Mouse (Mus musculus): ENCODE measurements around the gene Etv5. TPM values are rescaled to one million over a fixed set of nuclear protein-coding genes. Genes with fewer than 3 reads are reported as not detected.

Gene Etv5
- total and polyA plus RNA-seq, 3 experiments, result 2.6 to 4.5 (median 3.5) TPM

DNA sequence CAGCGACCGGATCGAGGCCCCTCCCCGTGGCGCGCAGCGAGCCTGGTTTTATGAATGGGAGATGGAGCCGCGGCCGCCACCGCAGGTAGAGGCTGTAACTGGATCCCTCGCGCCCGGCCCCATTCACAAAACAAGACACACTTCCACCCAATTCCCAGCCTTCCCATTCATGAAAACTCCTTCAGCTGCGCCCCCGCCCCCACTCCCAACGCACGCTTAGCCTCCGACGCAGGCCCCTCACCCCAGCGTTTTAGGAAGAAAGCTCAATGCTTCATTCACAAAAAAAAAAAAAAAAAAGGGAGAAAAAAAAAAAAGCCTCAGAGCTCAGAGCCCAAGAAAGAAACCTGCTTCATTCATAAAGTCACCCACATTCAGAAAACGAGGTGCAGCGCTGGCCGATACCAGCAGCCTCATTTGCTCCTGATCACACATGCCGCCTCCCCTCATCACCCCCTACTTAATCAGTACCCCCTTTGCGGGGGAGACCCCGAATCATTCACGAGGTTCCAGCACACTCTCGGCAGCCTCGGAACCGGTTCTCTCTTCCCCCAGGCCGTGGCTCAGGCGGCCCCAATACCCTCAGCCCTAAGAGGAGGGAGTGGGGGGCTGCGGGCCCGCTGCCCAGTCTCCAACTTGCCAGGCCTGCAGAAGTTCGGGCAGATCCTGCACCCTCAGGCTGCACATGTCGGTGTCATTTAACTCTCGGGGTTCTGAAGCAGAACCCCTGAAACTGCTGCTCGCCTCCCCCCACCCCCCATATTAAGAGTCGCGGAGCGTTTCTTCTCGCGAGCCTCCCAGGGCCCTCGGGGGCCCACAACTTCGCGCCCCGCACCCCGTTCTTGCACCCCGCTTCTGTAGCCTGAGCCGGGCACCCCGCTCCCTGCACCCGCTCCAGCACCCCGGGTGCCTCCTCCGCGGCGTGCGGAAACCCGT is 812 bp downstream of the Etv5 start:
- H3K4me3 ChIP-seq (replicated peaks in 1 of 3; ENCODE audit: low read depth in 2 of 3, low read length in 2 of 3, poor library complexity in 1 of 3), result peak overlapping the region; percentile 53 to 81 (median 66)
- H3K79me2 ChIP-seq (replicated peaks; ENCODE audit: control insufficient read depth, extremely low read depth, insufficient read depth, poor library complexity, severe bottlenecking), result no peaks in the 10 kb centered on the region
- peak overlapping the region; percentile 64 for H3K4me2 ChIP-seq (ENCODE audit: insufficient read depth, low read depth, poor library complexity, severe bottlenecking)
- DNase-seq (ENCODE audit: extremely low read depth), result peak; percentile 61
- no peak overlapping the region for H3K27ac ChIP-seq (ENCODE audit: insufficient read depth, low read depth)
- H3K9me3 ChIP-seq (replicated peaks; ENCODE audit: low read length), result no peaks in the 10 kb centered on the region
- peak overlapping the region; percentile 78 for H3K9ac ChIP-seq (ENCODE audit: insufficient read depth, low read depth)
- H3K36me3 ChIP-seq (replicated peaks in 1 of 2; ENCODE audit: control insufficient read depth in 1 of 2, insufficient read depth in 1 of 2, low read length in 1 of 2), result no peaks in the 10 kb centered on the region
- in situ Hi-C loops (cut with MboI; ENCODE audit: low pct_ligation_motif_present, low pct_unique_long_range_greater_than_20kb, low sequenced_read_pairs), result no loop called here
- peaks cover 4 to 28% of the 10 kb centered on the region in 2 experiments; a peak in 2 of 4 replicates for H3K4me1 ChIP-seq (ENCODE audit: control insufficient read depth in 1 of 2, insufficient read depth in 2 of 2)
- H3K27me3 ChIP-seq (replicated peaks), result peaks cover 34% of the 10 kb centered on the region
- TF ChIP-seq CHD1 (IDR thresholded peaks at IDR 0.05; ENCODE audit: low read depth, low read length) (no peak), CHD2 (IDR thresholded peaks at IDR 0.05; ENCODE audit: low read length) (peak; percentile 53), E2F4 (IDR thresholded peaks at IDR 0.05; ENCODE audit: insufficient replicate concordance, low read depth, low read length) (no peak), KAT2A (IDR thresholded peaks at IDR 0.05; ENCODE audit: insufficient replicate concordance, low read length) (no peak), ZC3H11A (IDR thresholded peaks at IDR 0.05; ENCODE audit: low read depth, low read length) (peak; percentile 58), GABPA (IDR thresholded peaks at IDR 0.05; ENCODE audit: insufficient replicate concordance, low read depth, low read length) (no peak), MEF2A (IDR thresholded peaks at IDR 0.05; ENCODE audit: borderline replicate concordance, low read depth, low read length) (0 out of 2 replicates have a peak, but pooled peaks have one; percentile 34), MAZ (IDR thresholded peaks at IDR 0.05; ENCODE audit: low read depth, low read length) (no peak), IRF4 (IDR thresholded peaks at IDR 0.05; ENCODE audit: low read depth, low read length) (peak; percentile 43; the same call in 1 of the 2 replicates), ZNF384 (IDR thresholded peaks at IDR 0.05; ENCODE audit: low read depth, low read length) (peak; percentile 96), RCOR1 (conservative IDR thresholded peaks at IDR 0.05; ENCODE audit: low read depth, low read length) (no peak), POLR2A (IDR thresholded peaks at IDR 0.05; ENCODE audit: low read depth, low read length) (no peak), MXI1 (IDR thresholded peaks at IDR 0.05; ENCODE audit: low read depth, low read length) (peak; percentile 12; the same call in 1 of the 2 replicates), UBTF (IDR thresholded peaks at IDR 0.05; ENCODE audit: low read depth, low read length) (0 out of 2 replicates have a peak, but pooled peaks have one; percentile 65), CTCF (conservative IDR thresholded peaks at IDR 0.05 in 1 of 2, IDR thresholded peaks at IDR 0.05 in 1 of 2; ENCODE audit: low read depth in 2 of 2, low read length in 2 of 2) (no peak), JUN (IDR thresholded peaks at IDR 0.05; ENCODE audit: insufficient read depth, low read depth, low read length) (no peak)
- dilution Hi-C loops (cut with MboI; ENCODE audit: extremely low pct_ligation_motif_present, extremely low pct_unique_long_range_greater_than_20kb, low sequenced_read_pairs), result no loop called here

- H3K4me2 ChIP-seq (ENCODE audit: insufficient read depth, low read depth, poor library complexity, severe bottlenecking), result peak overlapping the region; percentile 53
- in situ Hi-C loops (cut with MboI; ENCODE audit: low pct_ligation_motif_present, low pct_unique_long_range_greater_than_20kb, low sequenced_read_pairs), result no loop called here
- peak; percentile 80 for DNase-seq (ENCODE audit: extremely low read depth)
Observed at GRCm38 (mm10) chr16:22436106-22436505, 3.4 kb downstream of the Etv5 start.

More at GRCm38 (mm10) chr16:22436106-22436505, 3.4 kb downstream of the Etv5 start:
- H3K9me3 ChIP-seq (replicated peaks; ENCODE audit: low read length), result no peaks in the 10 kb centered on the region
- no peak overlapping the region for H3K9ac ChIP-seq (ENCODE audit: insufficient read depth, low read depth)
- H3K36me3 ChIP-seq (replicated peaks in 1 of 2; ENCODE audit: control insufficient read depth in 1 of 2, insufficient read depth in 1 of 2, low read length in 1 of 2), result no peaks in the 10 kb centered on the region
- TF ChIP-seq ETS1 (conservative IDR thresholded peaks at IDR 0.05; ENCODE audit: low read depth, low read length) (peak; percentile 65), CHD1 (IDR thresholded peaks at IDR 0.05; ENCODE audit: low read depth, low read length) (no peak), BHLHE40 (IDR thresholded peaks at IDR 0.05; ENCODE audit: low read depth, low read length) (peak; percentile 89), IRF4 (IDR thresholded peaks at IDR 0.05; ENCODE audit: low read depth, low read length) (peak; percentile 38; the same call in 1 of the 2 replicates), TCF12 (IDR thresholded peaks at IDR 0.05; ENCODE audit: low read depth, low read length) (0 out of 2 replicates have a peak, but pooled peaks have one; percentile 21), MEF2A (IDR thresholded peaks at IDR 0.05; ENCODE audit: borderline replicate concordance, low read depth, low read length) (no peak), ZNF384 (IDR thresholded peaks at IDR 0.05; ENCODE audit: low read depth, low read length) (peak; percentile 99), EP300 (IDR thresholded peaks at IDR 0.05; ENCODE audit: low read length) (peak; percentile 61)
- dilution Hi-C loops (cut with MboI; ENCODE audit: extremely low pct_ligation_motif_present, extremely low pct_unique_long_range_greater_than_20kb, low sequenced_read_pairs), result no loop called here
- H3K79me2 ChIP-seq (replicated peaks; ENCODE audit: control insufficient read depth, extremely low read depth, insufficient read depth, poor library complexity, severe bottlenecking), result no peaks in the 10 kb centered on the region
- H3K4me3 ChIP-seq (replicated peaks in 1 of 3; ENCODE audit: low read depth in 2 of 3, low read length in 2 of 3, poor library complexity in 1 of 3), result no peak overlapping the region
- H3K27me3 ChIP-seq (replicated peaks), result peaks cover 28% of the 10 kb centered on the region
- no peak overlapping the region for H3K27ac ChIP-seq (ENCODE audit: insufficient read depth, low read depth)
- peaks cover 4 to 31% of the 10 kb centered on the region in 2 experiments; a peak in 2 of 4 replicates for H3K4me1 ChIP-seq (ENCODE audit: control insufficient read depth in 1 of 2, insufficient read depth in 2 of 2)

All from CH12.LX (cell line).